Mouse (Mus musculus) embryonic facial prominence, embryonic 13.5 days (tissue): ENCODE measurements around the gene Ly9. TPM values are rescaled to one million over a fixed set of nuclear protein-coding genes. Genes with fewer than 3 reads are reported as not detected.

ENCODE experiments used
- ATAC-seq: fragments of 200-750 bp; cut with Nextera tagmentation; 2 replicates; pipeline ENCODE4 v1.8.0; 2017; ENCODE audit warnings: low read depth; ENCODE audit not compliant: insufficient number of reproducible peaks, insufficient read depth, low FRiP score, low TSS enrichment
- H3K27ac ChIP-seq: fragments of 300-500 bp; sonication (generic); 2 replicates; pipeline ENCODE4 v1.5.1; 2015; ENCODE audit warnings: moderate library complexity, mild to moderate bottlenecking, inconsistent platforms
- H3K27me3 ChIP-seq: fragments of 300-500 bp; sonication (generic); 2 replicates; pipeline ENCODE4 v1.6.1; 2015; ENCODE audit warnings: mild to moderate bottlenecking, inconsistent platforms
- H3K36me3 ChIP-seq: fragments of 300-500 bp; sonication (generic); 2 replicates; pipeline ENCODE4 v1.6.1; 2015; ENCODE audit warnings: mild to moderate bottlenecking, inconsistent platforms
- H3K4me1 ChIP-seq: fragments of 300-500 bp; sonication (generic); 2 replicates; pipeline ENCODE4 v1.6.1; 2015; ENCODE audit warnings: inconsistent platforms
- H3K4me2 ChIP-seq: fragments of 300-500 bp; sonication (generic); 2 replicates; pipeline ENCODE4 v1.6.1; 2015; ENCODE audit warnings: moderate library complexity, mild to moderate bottlenecking, inconsistent platforms
- H3K4me3 ChIP-seq: fragments of 300-500 bp; sonication (generic); 2 replicates; pipeline ENCODE4 v1.5.1; 2015; ENCODE audit warnings: mild to moderate bottlenecking, inconsistent platforms
- H3K9ac ChIP-seq: fragments of 300-500 bp; sonication (generic); 2 replicates; pipeline ENCODE4 v1.6.1; 2015; ENCODE audit warnings: mild to moderate bottlenecking, inconsistent platforms
- H3K9me3 ChIP-seq: fragments of 300-500 bp; sonication (generic); 2 replicates; pipeline ENCODE4 v1.6.1; 2016; ENCODE audit warnings: inconsistent platforms
- WGBS: fragments of 180-500 bp; shearing (Covaris S2); methylation state at CpG from one replicate; pipeline ENCODE4 v1.1.7; 2015; ENCODE audit warnings: mixed read lengths; 5-methylcytosine and 5-hydroxymethylcytosine counted together
- polyA plus RNA-seq: library from polyadenylated mRNA; unstranded; fragments of >200 nt; fragmentation: Nextera tagmentation; extraction: Ambion mirVana; gene quantifications from 2 replicates; pipeline ENCODE4 v1.2.1, GENCODE M21; 2015

The Ly9 gene
- 0.45 and 0.52 TPM in 2 replicates for polyA plus RNA-seq

GRCm38 (mm10) chr1:171607176-171607575 lies at the start of gene Ly9:
TSS of gene Ly9 (minus strand) at chr1:171607410.
- Histone ChIP-seq H3K27me3 (no peaks in the 10 kb centered on the region), H3K36me3 (no peaks in the 10 kb centered on the region), H3K4me2 (no peak within 1 kb of the TSS), H3K4me3 (no peak within 1 kb of the TSS), H3K4me1 (no peaks in the 10 kb centered on the region), H3K9me3 (no peaks in the 10 kb centered on the region), H3K27ac (no peak within 1 kb of the TSS), H3K9ac (no peak within 1 kb of the TSS)
- 82% methylated on average over 9 of the region's 9 CpGs for WGBS
- ATAC-seq: no peak

GRCm38 (mm10) chr1:171652734-171653133 lies 45.5 kb upstream of the Ly9 start, which contains the start of gene Slamf7:
TSS of gene Slamf7 (minus strand) at chr1:171653035.
- 85% methylated on average over 5 of the region's 5 CpGs for WGBS
- ATAC-seq: no peak

GRCm38 (mm10) chr1:171648840-171649239 lies 41.6 kb upstream of the Ly9 start:
- H3K4me2 ChIP-seq: no peak overlapping the region
- H3K36me3 ChIP-seq: no peaks in the 10 kb centered on the region
- no peak overlapping the region for H3K27ac ChIP-seq
- no peak overlapping the region for H3K9ac ChIP-seq
- H3K27me3 ChIP-seq: no peaks in the 10 kb centered on the region
- H3K4me1 ChIP-seq: no peaks in the 10 kb centered on the region
- H3K4me3 ChIP-seq: no peak overlapping the region
- 75% methylated on average over 8 of the region's 8 CpGs for WGBS
- ATAC-seq: no peak
- H3K9me3 ChIP-seq: no peaks in the 10 kb centered on the region

More at GRCm38 (mm10) chr1:171652734-171653133, 45.5 kb upstream of the Ly9 start, which contains the start of gene Slamf7:
- Histone ChIP-seq H3K9ac (no peak within 1 kb of the TSS), H3K4me2 (no peak within 1 kb of the TSS), H3K4me3 (no peak within 1 kb of the TSS), H3K4me1 (no peaks in the 10 kb centered on the region), H3K36me3 (no peaks in the 10 kb centered on the region), H3K9me3 (no peaks in the 10 kb centered on the region), H3K27ac (no peak within 1 kb of the TSS), H3K27me3 (no peaks in the 10 kb centered on the region)

GRCm38 (mm10) chr1:171647716-171648115 lies 40.5 kb upstream of the Ly9 start:
- Histone ChIP-seq H3K27ac (no peak overlapping the region), H3K9ac (no peak overlapping the region), H3K4me3 (no peak overlapping the region), H3K36me3 (no peaks in the 10 kb centered on the region), H3K27me3 (no peaks in the 10 kb centered on the region), H3K4me2 (no peak overlapping the region), H3K4me1 (no peaks in the 10 kb centered on the region), H3K9me3 (no peaks in the 10 kb centered on the region)
- 79% methylated on average over 5 of the region's 5 CpGs for WGBS
- ATAC-seq: no peak

GRCm38 (mm10) chr1:171646429-171646940 lies 39.3 kb upstream of the Ly9 start:
- Histone ChIP-seq H3K4me3 (no peak overlapping the region), H3K36me3 (no peaks in the 10 kb centered on the region), H3K4me2 (no peak overlapping the region), H3K9ac (no peak overlapping the region), H3K4me1 (no peaks in the 10 kb centered on the region), H3K27ac (no peak overlapping the region), H3K9me3 (no peaks in the 10 kb centered on the region), H3K27me3 (no peaks in the 10 kb centered on the region)
- WGBS: 71% methylated on average over 5 of the region's 5 CpGs
- ATAC-seq: no peak

GRCm38 (mm10) chr1:171643612-171644011 lies 36.4 kb upstream of the Ly9 start:
- Histone ChIP-seq H3K9me3 (no peaks in the 10 kb centered on the region), H3K27ac (no peak overlapping the region), H3K4me3 (no peak overlapping the region), H3K4me1 (no peaks in the 10 kb centered on the region), H3K9ac (no peak overlapping the region), H3K36me3 (no peaks in the 10 kb centered on the region), H3K4me2 (no peak overlapping the region), H3K27me3 (no peaks in the 10 kb centered on the region)
- ATAC-seq: no peak
- WGBS: 80% methylated on average over 7 of the region's 7 CpGs

- Histone ChIP-seq H3K36me3 (no peaks in the 10 kb centered on the region), H3K27me3 (no peaks in the 10 kb centered on the region), H3K4me1 (no peaks in the 10 kb centered on the region), H3K9ac (no peak overlapping the region), H3K4me2 (no peak overlapping the region), H3K9me3 (no peaks in the 10 kb centered on the region), H3K27ac (no peak overlapping the region), H3K4me3 (no peak overlapping the region)
- ATAC-seq: no peak
- 87% methylated on average over 6 of the region's 6 CpGs for WGBS
These were observed 33.6 kb upstream of the Ly9 start for GRCm38 (mm10) chr1:171640796-171641195.

- Histone ChIP-seq H3K9me3 (no peaks in the 10 kb centered on the region), H3K27ac (no peak overlapping the region), H3K4me3 (no peak overlapping the region), H3K36me3 (no peaks in the 10 kb centered on the region), H3K4me1 (no peaks in the 10 kb centered on the region), H3K4me2 (no peak overlapping the region), H3K27me3 (no peaks in the 10 kb centered on the region), H3K9ac (no peak overlapping the region)
- ATAC-seq: no peak
- 75% methylated on average over 2 of the region's 2 CpGs for WGBS
These were observed 31.5 kb upstream of the Ly9 start for GRCm38 (mm10) chr1:171638686-171639085.

GRCm38 (mm10) chr1:171637101-171637500 lies 29.9 kb upstream of the Ly9 start:
- no peak overlapping the region for H3K4me2 ChIP-seq
- 76% methylated on average over 8 of the region's 8 CpGs for WGBS
- no peaks in the 10 kb centered on the region for H3K9me3 ChIP-seq
- no peak overlapping the region for H3K9ac ChIP-seq
- no peak overlapping the region for H3K4me3 ChIP-seq
- no peak overlapping the region for H3K27ac ChIP-seq
- H3K4me1 ChIP-seq: no peaks in the 10 kb centered on the region
- no peaks in the 10 kb centered on the region for H3K36me3 ChIP-seq
- no peak for ATAC-seq
- no peaks in the 10 kb centered on the region for H3K27me3 ChIP-seq

GRCm38 (mm10) chr1:171635696-171636095 lies 28.5 kb upstream of the Ly9 start:
- 54% methylated on average over 6 of the region's 6 CpGs for WGBS
- Histone ChIP-seq H3K36me3 (no peaks in the 10 kb centered on the region), H3K9me3 (no peaks in the 10 kb centered on the region), H3K27me3 (no peaks in the 10 kb centered on the region), H3K27ac (no peak overlapping the region), H3K4me3 (no peak overlapping the region), H3K4me2 (no peak overlapping the region), H3K9ac (no peak overlapping the region), H3K4me1 (no peaks in the 10 kb centered on the region)
- ATAC-seq: no peak

GRCm38 (mm10) chr1:171631447-171631846 lies 24.2 kb upstream of the Ly9 start:
- no peaks in the 10 kb centered on the region for H3K36me3 ChIP-seq
- no peak overlapping the region for H3K27ac ChIP-seq
- H3K4me1 ChIP-seq: no peaks in the 10 kb centered on the region
- ATAC-seq: no peak
- no peak overlapping the region for H3K9ac ChIP-seq
- WGBS: 65% methylated on average over 2 of the region's 2 CpGs
- H3K4me3 ChIP-seq: no peak overlapping the region
- no peak overlapping the region for H3K4me2 ChIP-seq
- H3K9me3 ChIP-seq: no peaks in the 10 kb centered on the region
- no peaks in the 10 kb centered on the region for H3K27me3 ChIP-seq

- no peaks in the 10 kb centered on the region for H3K9me3 ChIP-seq
- H3K4me3 ChIP-seq: no peak overlapping the region
- WGBS: 77% methylated on average over 4 of the region's 4 CpGs
- no peak overlapping the region for H3K9ac ChIP-seq
- no peak overlapping the region for H3K27ac ChIP-seq
- H3K4me1 ChIP-seq: no peaks in the 10 kb centered on the region
- no peaks in the 10 kb centered on the region for H3K36me3 ChIP-seq
- ATAC-seq: no peak
- H3K4me2 ChIP-seq: no peak overlapping the region
- H3K27me3 ChIP-seq: no peaks in the 10 kb centered on the region
These were observed 23.7 kb upstream of the Ly9 start for GRCm38 (mm10) chr1:171630912-171631311.
